Mouse (Mus musculus) brain, embryonic 14.5 days (tissue): ENCODE results near the gene Rab4b.

ENCODE experiments used
- CTCF ChIP-seq: fragments of 200-500 bp; IDR thresholded peaks from 2 replicates; pipeline ENCODE4 v1.5.1; 2012; ENCODE audit warnings: inconsistent platforms, mild to moderate bottlenecking, moderate library complexity, borderline replicate concordance; ENCODE audit not compliant: insufficient read depth, insufficient read length; ENCODE audit errors: extremely low read depth
- POLR2A ChIP-seq: fragments of 200-500 bp; IDR thresholded peaks from 2 replicates; pipeline ENCODE4 v1.6.1; 2012; ENCODE audit warnings: mild to moderate bottlenecking, inconsistent platforms, borderline replicate concordance; ENCODE audit not compliant: poor library complexity, insufficient read depth, insufficient read length, severe bottlenecking; ENCODE audit errors: extremely low read depth

- no peak for TF ChIP-seq POLR2A
- no peak for TF ChIP-seq CTCF
Observed at GRCm38 (mm10) chr7:27227676-27228075, 49.0 kb upstream of the Rab4b start.
